Mouse (Mus musculus) midbrain, embryonic 10.5 days (tissue): Measurements from ENCODE around the gene Gm26566. TPM values are rescaled to one million over a fixed set of nuclear protein-coding genes. Genes with fewer than 3 reads are reported as not detected.
A peak's percentile ranks its signal among the peaks of the same experiment; 100 is the strongest.

Source experiments
- DNase-seq: peaks from one replicate; pipeline ENCODE4 v3.0.0-alpha.2; 2017; ENCODE audit warnings: low spot score
- H3K27ac ChIP-seq: fragments of 300-500 bp; sonication (generic); replicated peaks from 2 replicates; pipeline ENCODE4 v1.5.1; 2016; ENCODE audit warnings: mild to moderate bottlenecking
- H3K27me3 ChIP-seq: fragments of 300-500 bp; sonication (generic); 2 replicates; pipeline ENCODE4 v1.6.1; 2016; ENCODE audit warnings: low read depth, mild to moderate bottlenecking; ENCODE audit not compliant: poor library complexity, severe bottlenecking
- H3K36me3 ChIP-seq: fragments of 300-500 bp; sonication (generic); 2 replicates; pipeline ENCODE4 v1.6.1; 2016; ENCODE audit warnings: mild to moderate bottlenecking, moderate library complexity
- H3K4me1 ChIP-seq: fragments of 300-500 bp; sonication (generic); 2 replicates; pipeline ENCODE4 v1.6.1; 2016
- H3K4me3 ChIP-seq: fragments of 300-500 bp; sonication (generic); 2 replicates; pipeline ENCODE4 v1.5.1; 2016; ENCODE audit warnings: mild to moderate bottlenecking, moderate library complexity
- H3K9me3 ChIP-seq: fragments of 300-500 bp; sonication (generic); replicated peaks from 2 replicates; pipeline ENCODE4 v1.6.1; 2016; ENCODE audit warnings: mild to moderate bottlenecking
- WGBS: fragments of 180-500 bp; shearing (Covaris S2); methylation state at CpG from one replicate; pipeline ENCODE4 v1.1.7; 2016; 5-methylcytosine and 5-hydroxymethylcytosine counted together
- polyA plus RNA-seq: library from polyadenylated mRNA; unstranded; fragments of >200 nt; fragmentation: Nextera tagmentation; extraction: Ambion mirVana; gene quantifications from 2 replicates; pipeline ENCODE4 v1.2.1, GENCODE M21; 2016

Gm26566 gene
- polyA plus RNA-seq, 1 experiment from 2014 or later = 0.80 TPM

- Histone ChIP-seq H3K4me3 (no peak overlapping the region), H3K4me1 (no peaks in the 10 kb centered on the region), H3K36me3 (no peaks in the 10 kb centered on the region), H3K27me3 (no peaks in the 10 kb centered on the region), H3K9me3 (no peaks in the 10 kb centered on the region), H3K27ac (no peak overlapping the region)
- DNase-seq = no peak
- 49% methylated on average over 3 of the region's 3 CpGs for WGBS
Observed at GRCm38 (mm10) chr4:88705924-88706323, 15.7 kb upstream of the Gm26566 start.

DNA sequence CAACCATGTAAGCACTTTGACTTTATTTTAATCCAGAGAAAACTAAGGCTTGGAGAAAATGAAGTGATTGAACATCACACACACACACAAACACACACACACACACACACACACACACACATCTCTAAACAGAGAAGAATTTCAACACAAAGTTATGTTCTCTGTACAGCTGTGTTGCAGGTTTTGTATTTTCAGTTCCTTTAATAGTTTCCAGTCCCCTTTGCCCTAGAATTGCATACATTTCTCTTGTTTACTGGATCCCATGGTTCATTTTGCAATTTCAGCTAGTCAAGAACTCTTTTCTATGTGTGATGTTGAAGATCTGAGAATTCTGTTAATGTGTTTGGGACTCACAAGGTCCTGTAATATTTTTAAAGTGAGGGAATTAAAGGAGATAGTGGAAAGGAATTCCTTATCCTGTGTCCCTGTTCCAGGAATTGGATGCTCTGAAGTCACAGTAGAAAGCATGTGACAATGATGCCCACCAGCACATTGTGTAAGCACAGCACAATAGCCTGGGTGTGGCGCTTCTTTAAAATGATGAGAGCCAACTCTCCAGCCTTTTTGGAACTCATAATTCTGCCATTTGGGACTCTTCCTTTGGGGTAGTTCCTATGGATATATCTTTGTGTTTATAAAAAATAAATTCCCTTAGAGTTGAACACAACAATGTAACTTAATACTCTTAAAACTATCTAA, 14.3 kb upstream of the Gm26566 start:
- Histone ChIP-seq H3K36me3 (no peaks in the 10 kb centered on the region), H3K4me3 (no peak overlapping the region), H3K27me3 (no peaks in the 10 kb centered on the region), H3K4me1 (no peaks in the 10 kb centered on the region), H3K27ac (no peak overlapping the region), H3K9me3 (no peaks in the 10 kb centered on the region)
- no peak for DNase-seq
- WGBS = 96% methylated on average over 1 of the region's 1 CpGs

GRCm38 (mm10) chr4:88714281-88714680, 7.3 kb upstream of the Gm26566 start:
- Histone ChIP-seq H3K9me3 (peaks cover 9% of the 10 kb centered on the region; the same call in 1 of the 2 replicates), H3K4me3 (no peak overlapping the region), H3K27ac (no peak overlapping the region), H3K36me3 (peaks cover 66% of the 10 kb centered on the region), H3K4me1 (peaks cover 14% of the 10 kb centered on the region), H3K27me3 (no peaks in the 10 kb centered on the region)
- 82% methylated on average over 1 of the region's 1 CpGs for WGBS
- DNase-seq = no peak

DNA sequence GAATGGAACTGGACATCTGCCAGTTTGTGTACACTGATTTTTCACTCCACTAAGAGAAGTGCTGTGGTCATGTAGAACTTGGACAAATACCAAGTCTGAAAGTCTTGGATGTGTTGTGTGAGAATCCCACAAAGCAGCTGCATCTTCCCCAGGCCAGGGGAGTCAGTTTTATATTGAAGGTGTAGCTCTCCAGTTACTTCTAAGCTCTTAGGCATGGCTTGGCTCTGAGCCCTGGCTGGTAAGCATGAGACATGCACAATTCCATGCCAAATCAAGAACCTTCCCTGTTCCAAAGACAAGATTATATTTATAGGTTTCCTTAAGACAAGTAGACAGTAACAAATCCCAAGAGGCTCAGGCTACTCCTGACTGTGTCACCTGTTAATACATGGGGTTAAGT, 6.5 kb upstream of the Gm26566 start:
- no peak overlapping the region for H3K27ac ChIP-seq
- H3K36me3 ChIP-seq = peaks cover 74% of the 10 kb centered on the region
- no peaks in the 10 kb centered on the region for H3K27me3 ChIP-seq
- peaks cover 22% of the 10 kb centered on the region for H3K4me1 ChIP-seq
- no peak for DNase-seq
- no peak overlapping the region for H3K4me3 ChIP-seq
- H3K9me3 ChIP-seq = peaks cover 9% of the 10 kb centered on the region; the same call in 1 of the 2 replicates

- H3K4me1 ChIP-seq = peaks cover 40% of the 10 kb centered on the region
- H3K36me3 ChIP-seq = peaks cover 75% of the 10 kb centered on the region
- no peak overlapping the region for H3K27ac ChIP-seq
- whole genome bisulfite sequencing = 76% methylated on average over 1 of the region's 1 CpGs
- peaks cover 9% of the 10 kb centered on the region; the same call in 1 of the 2 replicates for H3K9me3 ChIP-seq
- peak overlapping the region; percentile 81 for H3K4me3 ChIP-seq
- no peak for DNase-seq
- no peaks in the 10 kb centered on the region for H3K27me3 ChIP-seq
Observed at GRCm38 (mm10) chr4:88718715-88719114, 2.9 kb upstream of the Gm26566 start.

- Histone ChIP-seq H3K9me3 (no peaks in the 10 kb centered on the region), H3K27me3 (no peaks in the 10 kb centered on the region), H3K27ac (no peak overlapping the region), H3K4me1 (peaks cover 32% of the 10 kb centered on the region), H3K4me3 (no peak overlapping the region), H3K36me3 (peaks cover 26% of the 10 kb centered on the region)
- 68% methylated on average over 8 of the region's 8 CpGs for WGBS
- DNase-seq = no peak
Observed at GRCm38 (mm10) chr4:88723497-88724090, 2.0 kb downstream of the Gm26566 start.

DNA sequence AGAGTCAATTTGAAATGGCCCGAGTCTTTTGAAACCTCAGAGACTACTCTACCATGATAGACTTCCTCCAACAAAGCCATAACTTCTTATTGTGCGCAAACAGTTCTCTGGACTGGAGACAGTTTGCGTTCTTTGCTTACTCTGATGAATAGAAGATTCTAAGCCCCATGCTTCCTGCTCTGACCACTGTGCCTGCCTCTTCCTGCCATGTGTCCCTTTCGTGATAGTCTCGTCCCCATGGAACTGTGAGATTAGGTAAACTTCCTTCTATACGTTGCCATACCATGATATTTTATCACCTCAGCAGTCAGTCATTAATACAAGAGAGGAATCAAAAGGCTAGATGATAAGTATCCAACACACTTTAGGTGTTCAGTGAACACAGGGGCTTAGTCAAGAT, 5.1 kb downstream of the Gm26566 start:
- Histone ChIP-seq H3K36me3 (no peaks in the 10 kb centered on the region), H3K27me3 (no peaks in the 10 kb centered on the region), H3K4me1 (peaks cover 4% of the 10 kb centered on the region; the same call in 1 of the 2 replicates), H3K27ac (no peak overlapping the region), H3K9me3 (no peaks in the 10 kb centered on the region), H3K4me3 (no peak overlapping the region)
- WGBS = 87% methylated on average over 6 of the region's 6 CpGs
- no peak for DNase-seq

DNA sequence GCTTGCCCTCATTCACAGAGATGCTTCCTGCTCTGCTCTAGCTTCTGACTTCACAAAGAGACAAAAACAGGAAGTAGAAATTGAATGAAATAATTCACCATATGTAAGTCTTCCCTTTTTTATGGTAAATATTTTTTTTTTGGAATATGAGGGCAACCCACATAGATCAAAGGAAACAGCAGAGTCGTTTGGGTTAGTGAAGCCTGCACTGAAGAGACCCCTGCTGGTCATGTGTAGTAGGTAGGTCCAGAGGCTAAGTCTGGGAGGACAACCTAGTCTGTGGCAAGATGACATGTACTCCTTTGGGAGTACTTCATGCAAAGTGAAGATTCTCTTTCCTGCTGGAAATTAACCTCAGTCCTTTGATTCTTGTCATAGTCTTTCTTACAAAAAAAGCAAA, 5.7 kb downstream of the Gm26566 start:
- Histone ChIP-seq H3K4me3 (no peak overlapping the region), H3K4me1 (peaks cover 4% of the 10 kb centered on the region; the same call in 1 of the 2 replicates), H3K9me3 (no peaks in the 10 kb centered on the region), H3K27me3 (no peaks in the 10 kb centered on the region), H3K27ac (no peak overlapping the region), H3K36me3 (no peaks in the 10 kb centered on the region)
- WGBS = 3% methylated on average over 1 of the region's 1 CpGs
- DNase-seq = no peak

DNA sequence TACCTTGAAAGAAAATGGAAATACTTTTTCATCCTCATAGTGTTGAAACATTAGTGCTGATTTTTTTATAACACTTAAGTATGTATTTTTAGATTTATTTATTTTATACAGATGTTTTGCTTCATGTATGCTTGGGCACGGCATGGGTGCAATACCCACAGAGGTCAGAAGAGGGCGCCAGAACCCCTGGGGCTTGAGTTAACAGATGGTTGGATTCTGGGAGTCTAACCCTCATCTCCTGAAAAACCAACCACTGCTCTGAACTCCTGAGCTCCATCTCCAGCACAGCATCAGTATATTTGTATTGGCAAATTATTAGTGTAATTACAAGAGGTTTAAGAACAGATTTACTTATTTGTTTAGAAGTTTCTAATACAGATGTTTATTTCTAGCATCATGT, 16.9 kb downstream of the Gm26566 start:
- Histone ChIP-seq H3K9me3 (no peaks in the 10 kb centered on the region), H3K27me3 (no peaks in the 10 kb centered on the region), H3K27ac (no peak overlapping the region), H3K4me3 (no peak overlapping the region), H3K36me3 (no peaks in the 10 kb centered on the region), H3K4me1 (no peaks in the 10 kb centered on the region)
- peak; percentile 74 for DNase-seq
- 5% methylated on average over 2 of the region's 2 CpGs for WGBS

GRCm38 (mm10) chr4:88739036-88739435, 17.4 kb downstream of the Gm26566 start:
- Histone ChIP-seq H3K27ac (no peak overlapping the region), H3K4me3 (no peak overlapping the region), H3K9me3 (no peaks in the 10 kb centered on the region), H3K27me3 (no peaks in the 10 kb centered on the region), H3K4me1 (no peaks in the 10 kb centered on the region), H3K36me3 (no peaks in the 10 kb centered on the region)
- WGBS = 89% methylated on average over 6 of the region's 6 CpGs
- no peak for DNase-seq

DNA sequence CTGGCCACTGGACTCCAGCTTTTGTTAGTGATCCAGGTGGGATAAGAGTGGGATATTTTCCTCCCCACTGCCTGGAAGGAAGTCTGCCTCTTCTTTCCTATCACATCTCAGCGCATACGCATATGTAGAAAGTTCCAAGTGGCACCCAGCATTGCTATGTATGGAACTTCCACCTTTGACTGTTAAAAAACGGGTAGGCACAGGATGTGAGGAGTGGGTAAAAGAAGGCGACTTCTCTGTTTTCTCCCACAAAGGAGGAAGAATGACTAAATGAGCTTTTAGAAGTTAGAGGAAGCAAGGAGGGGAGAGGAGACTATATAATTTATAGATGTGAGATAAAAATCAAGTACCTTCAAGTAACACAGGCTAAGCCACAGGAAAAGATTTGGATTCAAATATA, 19.8 kb downstream of the Gm26566 start:
- no peaks in the 10 kb centered on the region for H3K9me3 ChIP-seq
- H3K27me3 ChIP-seq = no peaks in the 10 kb centered on the region
- DNase-seq = no peak
- no peak overlapping the region for H3K4me3 ChIP-seq
- WGBS = 90% methylated on average over 4 of the region's 4 CpGs
- H3K27ac ChIP-seq = no peak overlapping the region
- H3K36me3 ChIP-seq = no peaks in the 10 kb centered on the region
- peaks cover 8% of the 10 kb centered on the region for H3K4me1 ChIP-seq

- Histone ChIP-seq H3K4me1 (peaks cover 8% of the 10 kb centered on the region), H3K27ac (no peak overlapping the region), H3K27me3 (no peaks in the 10 kb centered on the region), H3K36me3 (no peaks in the 10 kb centered on the region), H3K9me3 (no peaks in the 10 kb centered on the region), H3K4me3 (no peak overlapping the region)
- DNase-seq = no peak
- WGBS = 82% methylated on average over 7 of the region's 7 CpGs
Observed at GRCm38 (mm10) chr4:88742771-88743371, 21.3 kb downstream of the Gm26566 start.

DNA sequence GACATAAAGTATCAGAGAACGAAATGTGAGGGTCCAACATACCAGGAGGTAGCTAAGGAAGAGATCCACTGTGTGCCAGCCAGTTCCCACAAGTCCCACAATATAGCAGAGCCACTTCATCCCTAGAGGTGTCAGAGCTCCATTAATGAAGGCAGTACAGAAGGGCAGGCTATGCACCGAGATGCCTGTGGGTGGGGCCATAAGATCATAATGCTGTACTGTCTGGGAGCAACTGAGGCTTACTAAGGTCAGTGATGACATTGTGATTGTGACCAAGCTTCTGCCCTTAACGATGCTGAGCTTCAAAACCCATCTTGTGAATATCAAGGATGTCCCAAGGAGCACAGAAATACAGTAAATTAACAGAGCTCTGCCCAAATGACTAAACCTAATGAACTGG, 22.6 kb downstream of the Gm26566 start:
- no peaks in the 10 kb centered on the region for H3K27me3 ChIP-seq
- H3K9me3 ChIP-seq = no peaks in the 10 kb centered on the region
- H3K4me1 ChIP-seq = peaks cover 8% of the 10 kb centered on the region
- H3K36me3 ChIP-seq = no peaks in the 10 kb centered on the region
- DNase-seq = no peak
- H3K4me3 ChIP-seq = no peak overlapping the region
- WGBS = 85% methylated on average over 3 of the region's 3 CpGs
- no peak overlapping the region for H3K27ac ChIP-seq
